Mouse (Mus musculus) MEL (cell line): Measurements from ENCODE around the gene E130116L18Rik. TPM values are rescaled to one million over a fixed set of nuclear protein-coding genes. Genes with fewer than 3 reads are reported as not detected.

Experiments used
- DNase-seq: peaks from one replicate; pipeline ENCODE4 v3.0.0; 2011; ENCODE audit warnings: low read depth, low spot score
- H3K27ac ChIP-seq: 2 replicates; pipeline ENCODE4 v1.5.1; 2012; ENCODE audit warnings: low read depth, mild to moderate bottlenecking, control low read depth, low read length, moderate library complexity; ENCODE audit not compliant: control insufficient read depth
- H3K27me3 ChIP-seq, 2 experiments: fragments of 150-350 bp in 1 of 2; sonication (generic) in 1 of 2; 2 replicates each; pipeline ENCODE4 v1.6.1; 2012; ENCODE audit warnings: low read length in 2 of 2, mild to moderate bottlenecking in 2 of 2, improper control_type of control experiment in 1 of 2, moderate library complexity in 1 of 2; ENCODE audit not compliant: insufficient read depth in 2 of 2, control insufficient read depth in 1 of 2
- H3K36me3 ChIP-seq, 2 experiments: 2 replicates each; pipeline ENCODE4 v1.6.1; 2012 to 2014; ENCODE audit warnings: low read length in 2 of 2, improper control_type of control experiment in 1 of 2, inconsistent platforms in 1 of 2, mild to moderate bottlenecking in 1 of 2; ENCODE audit not compliant: insufficient read depth in 2 of 2, control insufficient read depth in 1 of 2
- H3K4me1 ChIP-seq, 2 experiments: fragments of 150-350 bp in 1 of 2; sonication (generic) in 1 of 2; 2 replicates each; pipeline ENCODE4 v1.6.1; 2012; ENCODE audit warnings: low read length in 2 of 2, improper control_type of control experiment in 1 of 2, mild to moderate bottlenecking in 1 of 2; ENCODE audit not compliant: insufficient read depth in 2 of 2, control insufficient read depth in 1 of 2
- H3K4me3 ChIP-seq, 2 experiments: fragments of 150-350 bp in 1 of 2; sonication (generic) in 1 of 2; 2 replicates each; pipeline ENCODE4 v1.5.1; 2012; ENCODE audit warnings: low read depth in 2 of 2, low read length in 2 of 2, mild to moderate bottlenecking in 2 of 2, moderate library complexity in 2 of 2, control low read depth in 1 of 2, improper control_type of control experiment in 1 of 2; ENCODE audit not compliant: control insufficient read depth in 1 of 2, insufficient read depth in 1 of 2
- H3K79me2 ChIP-seq: 2 replicates; pipeline ENCODE4 v1.6.1; 2012; ENCODE audit warnings: mild to moderate bottlenecking, low read length, moderate library complexity; ENCODE audit not compliant: control insufficient read depth, poor library complexity, insufficient read depth
- H3K9ac ChIP-seq: 2 replicates; pipeline ENCODE4 v1.6.1; 2012; ENCODE audit warnings: low read depth, mild to moderate bottlenecking, control low read depth, low read length, moderate library complexity; ENCODE audit not compliant: control insufficient read depth, poor library complexity, severe bottlenecking
- H3K9me3 ChIP-seq: fragments of 150-350 bp; sonication (generic); replicated peaks from 2 replicates; pipeline ENCODE4 v1.6.1; 2012; ENCODE audit warnings: mild to moderate bottlenecking, low read length, improper control_type of control experiment, moderate library complexity; ENCODE audit not compliant: insufficient read depth
- CHD1 ChIP-seq: IDR thresholded peaks from 2 replicates; pipeline ENCODE4 v1.6.1; 2012; ENCODE audit warnings: low read depth, mild to moderate bottlenecking, inconsistent platforms, low read length, improper control_type of control experiment
- MAZ ChIP-seq: IDR thresholded peaks from 2 replicates; pipeline ENCODE4 v1.6.1; 2012; ENCODE audit warnings: low read depth, mild to moderate bottlenecking, inconsistent platforms, low read length, improper control_type of control experiment
- MXI1 ChIP-seq: IDR thresholded peaks from 2 replicates; pipeline ENCODE4 v1.6.1; 2011; ENCODE audit warnings: mild to moderate bottlenecking, low read depth, low read length, improper control_type of control experiment
- ZC3H11A ChIP-seq: IDR thresholded peaks from 2 replicates; pipeline ENCODE4 v1.6.1; 2012; ENCODE audit warnings: low read depth, mild to moderate bottlenecking, inconsistent platforms, low read length, improper control_type of control experiment
- ZKSCAN1 ChIP-seq: IDR thresholded peaks from 2 replicates; pipeline ENCODE4 v1.6.1; 2012; ENCODE audit warnings: low read depth, mild to moderate bottlenecking, inconsistent platforms, low read length, improper control_type of control experiment, moderate library complexity
- polyA plus RNA-seq, 2 experiments: library from polyadenylated mRNA; stranded (reverse) in 1 of 2; unstranded in 1 of 2; fragments of >175 nt in 1 of 2; fragments of >200 nt in 1 of 2; gene quantifications; 2 replicates each; pipeline versions ENCODE4 v1.2.1 to v1.2.4; 2012; ENCODE audit warnings: low replicate concordance in 2 of 2, low read depth in 1 of 2; ENCODE audit not compliant: insufficient read length in 2 of 2, insufficient read depth in 1 of 2, missing spikeins in 1 of 2
- total RNA-seq: library from RNA; depleted of rRNA; stranded (reverse); fragments of 300-350 nt; gene quantifications from 2 replicates; pipeline ENCODE4 v1.2.3, GENCODE M21; 2012

Gene E130116L18Rik
- total and polyA plus RNA-seq, 3 experiments = not detected

GRCm38 (mm10) chr5:25261452-25261851, 38.5 kb upstream of the E130116L18Rik start:
- no peak for TF ChIP-seq CHD1
- TF ChIP-seq MAZ = no peak
- no peak for DNase-seq
- Histone ChIP-seq H3K9ac (no peak overlapping the region), H3K9me3 (no peaks in the 10 kb centered on the region), H3K27me3 (no peaks in the 10 kb centered on the region), H3K79me2 (no peaks in the 10 kb centered on the region), H3K4me1 (no peaks in the 10 kb centered on the region), H3K4me3 (no peak overlapping the region), H3K27ac (no peak overlapping the region), H3K36me3 (no peaks in the 10 kb centered on the region)

- Histone ChIP-seq H3K4me3 (no peak overlapping the region), H3K9ac (no peak overlapping the region), H3K36me3 (peaks cover 0 to 2% of the 10 kb centered on the region in 2 experiments; a peak in 2 of 4 replicates), H3K79me2 (no peaks in the 10 kb centered on the region), H3K27ac (no peak overlapping the region), H3K4me1 (no peaks in the 10 kb centered on the region), H3K9me3 (no peaks in the 10 kb centered on the region), H3K27me3 (no peaks in the 10 kb centered on the region)
- DNase-seq = no peak
- TF ChIP-seq ZC3H11A = no peak
These were observed 33.7 kb upstream of the E130116L18Rik start for GRCm38 (mm10) chr5:25256686-25257085.

GRCm38 (mm10) chr5:25254491-25254890, 31.5 kb upstream of the E130116L18Rik start:
- no peak for TF ChIP-seq ZKSCAN1
- H3K27me3 ChIP-seq = no peaks in the 10 kb centered on the region
- no peaks in the 10 kb centered on the region for H3K9me3 ChIP-seq
- no peaks in the 10 kb centered on the region for H3K79me2 ChIP-seq
- H3K4me3 ChIP-seq = no peak overlapping the region
- DNase-seq = no peak
- H3K27ac ChIP-seq = no peak overlapping the region
- peaks cover 0 to 2% of the 10 kb centered on the region in 2 experiments; a peak in 2 of 4 replicates for H3K36me3 ChIP-seq
- no peak overlapping the region for H3K9ac ChIP-seq
- H3K4me1 ChIP-seq = no peaks in the 10 kb centered on the region

GRCm38 (mm10) chr5:25252825-25253544, 30.0 kb upstream of the E130116L18Rik start:
- Histone ChIP-seq H3K9me3 (no peaks in the 10 kb centered on the region), H3K27me3 (no peaks in the 10 kb centered on the region), H3K4me1 (no peaks in the 10 kb centered on the region), H3K79me2 (no peaks in the 10 kb centered on the region), H3K27ac (no peak overlapping the region), H3K36me3 (peaks cover 0 to 2% of the 10 kb centered on the region in 2 experiments; a peak in 2 of 4 replicates), H3K4me3 (no peak overlapping the region), H3K9ac (no peak overlapping the region)
- TF ChIP-seq MXI1 (no peak), ZC3H11A (no peak)
- no peak for DNase-seq
